Mouse (Mus musculus): Measurements from ENCODE around the gene Mapk11.

Mapk11 gene

GRCm38 (mm10) chr15:89102646-89103045 is 46.8 kb downstream of the Mapk11 start:
- DNase-seq = no peak

GRCm38 (mm10) chr15:89100823-89101222 is 48.6 kb downstream of the Mapk11 start:
- peak in 1 of 2 experiments; percentile 32 for DNase-seq

- peak; percentile 80 to 81 for DNase-seq
These were observed 50.8 kb downstream of the Mapk11 start for GRCm38 (mm10) chr15:89098616-89099015.

- no peak for DNase-seq
These were observed 52.0 kb downstream of the Mapk11 start for GRCm38 (mm10) chr15:89097450-89097849.
